Mouse (Mus musculus): Measurements from ENCODE around the gene Gm20661.

The Gm20661 gene

DNA sequence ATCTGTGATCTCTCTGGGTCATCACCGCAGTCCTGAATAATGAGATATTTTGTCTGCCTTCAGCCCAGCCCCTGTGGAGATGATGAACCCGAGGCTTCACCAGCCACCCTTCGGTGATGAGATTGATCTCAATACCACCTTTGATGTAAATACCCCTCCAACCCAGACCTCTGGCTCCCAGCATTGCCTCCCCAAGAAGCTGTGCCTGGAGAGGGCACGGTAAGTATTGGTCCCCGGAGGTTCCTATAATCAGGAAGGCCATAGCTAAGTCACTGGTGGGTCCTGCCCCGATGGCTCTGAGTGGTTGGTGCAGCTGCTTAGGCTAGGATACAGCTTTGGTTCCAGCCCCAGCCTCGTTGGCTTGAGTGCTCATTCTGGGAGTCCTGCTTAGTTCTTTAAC lies 14.3 kb upstream of the Gm20661 start:
- DNase-seq (ENCODE audit: low spot score): no peak

DNA sequence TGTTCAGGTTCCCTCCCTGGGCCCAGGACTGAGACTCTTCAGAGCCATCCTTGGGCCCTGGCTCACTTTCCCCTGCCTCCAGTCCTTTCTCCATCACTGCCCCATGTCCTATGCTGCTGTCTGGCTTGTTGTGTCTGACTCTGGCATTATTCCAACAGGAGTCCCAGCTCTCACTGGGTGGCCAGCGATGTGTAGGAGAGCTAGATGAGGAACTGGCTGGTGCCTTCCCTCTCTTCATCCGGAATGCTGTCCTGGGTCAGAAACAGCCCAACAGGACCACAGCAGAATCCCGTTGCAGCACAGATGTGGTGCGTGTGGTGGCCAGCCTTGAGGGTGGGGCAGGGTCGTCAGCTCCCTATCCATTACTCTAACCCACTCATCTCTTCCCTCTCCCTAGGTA lies 12.5 kb upstream of the Gm20661 start:
- no peak for DNase-seq (ENCODE audit: low spot score)

DNA sequence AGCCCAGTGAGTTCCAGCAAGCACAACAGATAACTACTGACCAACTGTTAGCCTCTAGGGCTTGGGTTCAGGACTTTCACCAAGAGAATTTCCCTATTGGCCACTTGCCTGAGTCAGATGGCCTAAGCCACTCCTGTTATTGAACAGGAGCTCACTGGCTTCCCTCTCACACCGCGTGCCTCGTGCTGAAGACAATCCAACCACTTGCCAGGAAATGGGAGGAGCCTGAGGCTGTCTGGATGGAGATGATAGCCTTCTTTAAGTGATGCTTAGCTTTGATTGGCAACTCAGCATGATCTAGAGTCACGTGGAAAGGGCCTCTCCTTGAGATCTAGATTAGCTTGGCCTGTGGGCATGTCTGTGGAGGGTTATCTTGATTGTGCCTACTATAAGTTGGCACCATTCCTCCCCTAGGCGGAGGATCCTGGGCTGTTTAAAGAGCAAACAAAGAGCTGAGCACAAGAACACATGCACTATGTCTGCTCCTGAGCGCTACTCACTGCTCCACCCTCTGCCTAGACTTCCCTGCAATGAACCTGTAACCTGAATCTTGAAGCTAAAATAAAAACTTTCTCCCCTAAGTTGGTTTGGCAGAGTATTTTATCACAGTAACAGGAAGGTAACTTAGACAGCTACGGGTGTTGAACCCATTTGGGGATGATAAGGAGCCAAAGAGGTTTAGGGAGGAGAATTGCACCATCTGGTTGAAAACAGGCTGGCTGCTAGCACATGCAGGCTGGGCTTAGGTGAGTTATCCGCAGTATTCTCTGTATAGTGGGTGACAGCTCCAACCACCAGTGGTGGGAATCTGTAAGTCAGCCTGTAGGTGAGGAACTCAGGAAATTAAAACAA lies 10.9 kb upstream of the Gm20661 start:
- DNase-seq (ENCODE audit: low spot score): no peak

DNA sequence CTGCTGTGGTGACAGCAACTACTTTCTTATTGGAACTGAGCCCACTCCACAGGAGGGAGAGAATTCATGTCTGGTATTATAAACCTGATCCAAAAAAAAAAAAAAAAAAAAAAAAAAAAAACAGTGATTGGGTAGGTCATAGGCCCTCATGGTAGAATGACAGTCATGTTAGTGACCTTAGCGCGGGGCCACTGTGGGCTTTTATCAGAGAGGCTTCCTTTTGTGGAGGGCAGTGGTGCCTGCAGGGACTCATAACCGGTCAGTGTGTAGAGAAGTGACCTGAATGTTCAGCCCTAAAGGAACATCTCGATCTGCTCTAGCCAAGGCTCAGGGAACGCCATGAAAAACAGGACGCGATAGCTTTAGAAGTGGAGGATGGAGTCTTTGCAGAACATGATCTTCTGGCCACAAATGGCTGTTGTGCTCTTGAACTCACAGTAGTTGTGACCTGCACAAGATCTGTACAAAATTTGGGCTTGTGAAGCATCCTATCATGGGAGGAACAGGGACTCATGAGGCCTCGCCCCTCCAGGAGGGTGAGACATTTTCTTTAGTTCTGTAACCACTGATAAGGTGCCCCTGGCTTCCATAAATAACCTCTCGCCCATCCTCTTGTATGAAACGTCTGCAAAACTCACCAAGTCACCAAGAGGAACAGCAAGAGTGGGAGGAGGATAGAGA lies 8.2 kb upstream of the Gm20661 start:
- no peak for DNase-seq (ENCODE audit: low spot score)

DNA sequence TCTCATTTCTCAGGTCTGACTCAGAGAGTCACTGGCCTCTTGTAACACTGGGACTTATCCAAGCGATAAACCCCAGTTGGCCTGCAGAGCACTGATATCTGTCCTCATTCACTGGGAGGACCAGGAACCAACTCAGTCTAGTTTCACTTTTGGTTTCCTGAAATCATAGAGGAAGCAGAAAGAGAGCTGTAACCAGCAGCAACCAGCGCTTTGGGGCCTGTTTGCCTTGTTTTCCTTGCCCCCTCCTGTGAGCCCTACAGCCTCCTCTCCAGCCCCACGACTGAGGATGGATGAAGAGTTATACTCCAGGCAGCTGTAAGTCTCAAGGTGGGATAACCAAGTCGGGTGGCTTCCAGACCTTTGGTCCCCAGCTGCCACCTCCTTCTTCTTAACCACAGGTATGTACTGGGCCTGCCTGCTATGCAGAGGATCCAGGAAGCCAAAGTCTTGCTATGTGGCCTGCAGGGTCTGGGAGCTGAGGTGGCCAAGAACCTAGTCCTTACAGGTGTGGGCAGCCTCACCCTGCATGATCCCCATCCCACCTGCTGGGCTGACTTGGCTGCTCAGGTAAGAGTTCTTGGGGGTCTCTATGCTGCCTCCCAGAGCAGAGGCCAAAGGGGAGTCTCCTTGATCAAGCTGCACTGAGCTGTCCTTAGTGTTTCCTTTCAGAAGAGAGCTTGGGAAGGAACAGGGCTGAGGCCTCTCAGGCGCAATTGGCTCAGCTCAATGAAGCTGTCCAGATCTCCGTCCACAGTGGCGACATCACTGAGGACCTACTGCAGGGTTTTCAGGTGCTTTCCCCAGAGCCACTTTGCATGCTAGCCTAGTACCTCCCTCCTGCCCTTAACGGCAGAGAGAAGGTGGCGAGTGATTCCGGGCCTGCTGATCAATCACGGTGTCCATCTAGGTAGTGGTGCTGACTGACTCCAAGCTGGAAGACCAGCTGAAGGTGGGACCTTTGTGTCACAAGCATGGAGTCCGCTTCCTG lies 7.2 kb upstream of the Gm20661 start, which contains the start of gene Uba7:
Gene Uba7 (plus strand): TSS at position 107 of the 988 bp plus-strand sequence.
- DNase-seq (ENCODE audit: low spot score): no peak

DNA sequence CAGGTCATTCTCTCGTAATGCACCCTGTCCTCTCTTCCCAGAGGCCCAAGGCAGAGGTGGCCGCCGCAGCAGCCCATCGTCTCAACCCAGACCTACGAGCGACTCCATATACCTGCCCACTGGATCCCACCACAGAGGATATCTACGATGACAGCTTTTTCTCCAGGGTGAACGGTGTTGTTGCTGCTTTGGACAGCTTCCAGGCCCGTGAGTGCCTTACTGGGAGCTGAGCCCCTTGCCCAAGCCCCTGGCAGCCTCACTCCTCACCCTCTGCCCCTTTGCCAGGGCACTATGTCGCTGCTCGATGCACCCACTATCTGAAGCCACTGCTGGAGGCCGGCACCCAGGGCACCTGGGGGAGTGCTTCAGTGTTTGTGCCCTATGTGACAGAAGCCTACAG lies 4.0 kb upstream of the Gm20661 start:
- no peak for DNase-seq (ENCODE audit: low spot score)

DNA sequence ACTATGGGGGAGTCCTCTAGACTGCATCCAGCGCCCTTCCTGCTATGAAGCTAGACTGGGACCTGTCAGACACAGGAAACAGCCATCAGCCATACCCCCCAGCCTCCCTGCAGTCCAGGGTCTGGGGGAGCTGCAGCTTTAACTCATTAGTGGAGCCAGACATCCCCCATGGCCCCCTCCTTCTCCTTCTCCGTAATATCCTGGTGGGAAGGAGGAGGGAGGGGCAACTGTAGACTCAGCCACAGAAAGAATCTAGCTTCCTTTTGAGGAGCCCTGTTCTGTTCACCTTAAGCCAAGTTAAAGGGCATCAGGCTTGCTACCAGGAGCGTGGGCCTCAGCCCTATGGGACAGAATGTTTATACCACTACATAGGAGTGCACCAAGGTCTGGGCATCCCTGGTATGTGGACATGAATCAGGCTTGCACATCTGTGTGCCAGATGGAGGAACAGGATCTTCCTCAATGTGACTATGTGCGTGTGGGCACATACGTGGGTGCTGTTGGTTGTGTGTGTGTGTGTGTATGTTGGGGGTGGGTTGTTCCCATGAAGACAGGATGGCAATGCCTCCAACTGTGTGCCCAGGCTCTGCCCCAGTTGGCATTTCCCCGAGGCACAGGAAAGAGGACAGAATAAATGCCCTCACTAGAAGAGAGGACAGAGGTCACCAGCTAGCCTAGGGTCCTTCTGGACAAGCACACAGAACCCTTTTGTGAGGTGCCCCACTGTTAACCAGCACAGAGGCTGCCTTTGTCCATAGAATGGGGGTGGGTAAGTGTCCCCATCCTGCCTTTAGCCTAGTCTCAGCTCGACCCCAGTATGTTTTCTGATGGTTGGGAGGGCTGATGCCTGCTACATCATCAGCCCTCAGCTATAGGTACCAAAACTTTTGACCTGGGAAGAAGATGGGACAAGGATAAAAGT lies 913 bp upstream of the Gm20661 start:
- DNase-seq (ENCODE audit: low spot score): peak; percentile 65

DNA sequence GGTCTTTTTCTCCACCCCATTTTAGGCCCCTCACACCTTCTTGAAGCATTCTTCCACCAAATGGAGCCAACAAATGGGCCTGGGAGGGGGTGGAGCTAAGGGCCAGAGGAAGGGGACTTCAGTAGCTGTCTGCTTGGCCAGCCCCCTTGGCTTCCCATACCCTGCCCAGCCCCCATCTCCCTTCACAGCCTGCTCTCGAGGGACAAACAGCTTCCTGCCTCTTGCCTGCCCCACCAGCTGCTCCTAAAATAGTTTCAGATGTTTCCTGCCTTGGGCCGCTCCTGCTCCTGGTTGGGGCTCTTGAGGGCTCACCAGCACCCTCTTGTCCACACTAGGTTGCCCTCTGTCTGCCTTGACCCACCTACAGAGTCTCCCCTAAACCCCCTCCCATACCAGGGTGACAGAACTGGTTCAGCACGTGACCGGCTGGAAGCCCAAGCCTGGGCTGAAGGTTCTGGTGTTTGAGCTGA lies 598 bp downstream of the Gm20661 start:
- DNase-seq (ENCODE audit: low spot score): peak; percentile 72

DNA sequence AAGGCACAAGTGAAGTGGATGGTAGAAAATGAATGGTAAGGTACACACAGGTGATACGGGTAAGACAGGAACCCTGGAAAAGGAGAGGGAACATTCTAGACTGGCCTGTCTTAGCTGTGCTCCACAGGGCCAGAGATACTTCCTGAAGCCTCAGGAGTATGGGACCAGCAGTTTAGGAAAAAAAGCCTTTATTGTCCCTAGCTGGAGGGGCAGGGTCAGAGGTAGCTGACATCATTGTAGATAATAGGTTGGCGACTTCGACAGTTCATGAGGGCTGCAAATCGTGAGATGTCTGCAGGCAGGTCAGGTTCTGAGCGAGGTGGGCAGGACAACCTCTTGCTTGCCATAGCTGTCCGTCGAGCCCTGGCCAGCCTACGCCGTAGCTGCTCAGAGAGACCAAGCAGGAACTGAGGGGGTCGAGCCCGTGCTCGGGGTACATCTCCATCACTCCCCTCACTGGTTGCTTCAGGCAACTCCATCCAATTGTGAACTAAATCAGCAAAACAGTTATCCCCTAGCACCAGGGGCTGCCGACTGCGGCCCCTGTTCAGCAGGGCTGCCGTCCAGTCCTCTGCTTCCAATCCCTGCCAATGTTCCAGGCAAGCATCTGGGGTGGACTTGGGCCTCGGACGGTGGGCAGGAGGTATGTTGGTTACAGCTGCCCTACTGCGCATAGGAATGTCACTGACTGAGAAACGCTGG lies 1.3 kb downstream of the Gm20661 start:
- DNase-seq (ENCODE audit: low spot score): no peak

DNA sequence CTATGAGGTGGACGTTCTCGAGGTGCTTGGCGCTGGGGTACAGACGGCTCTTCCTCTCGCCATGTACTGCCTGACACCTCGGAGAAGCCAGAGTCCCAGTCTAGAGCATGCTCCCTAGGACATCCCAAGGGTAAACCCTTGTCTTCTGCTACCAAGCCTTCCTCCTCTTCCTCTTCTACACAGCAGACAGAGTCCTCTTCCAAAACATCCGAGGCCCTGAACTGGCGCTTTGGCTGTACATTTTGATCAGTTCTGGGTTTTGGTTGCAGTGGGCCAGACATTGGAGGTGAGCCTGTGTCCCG lies 1.8 kb downstream of the Gm20661 start:
- no peak for DNase-seq (ENCODE audit: low spot score)

DNA sequence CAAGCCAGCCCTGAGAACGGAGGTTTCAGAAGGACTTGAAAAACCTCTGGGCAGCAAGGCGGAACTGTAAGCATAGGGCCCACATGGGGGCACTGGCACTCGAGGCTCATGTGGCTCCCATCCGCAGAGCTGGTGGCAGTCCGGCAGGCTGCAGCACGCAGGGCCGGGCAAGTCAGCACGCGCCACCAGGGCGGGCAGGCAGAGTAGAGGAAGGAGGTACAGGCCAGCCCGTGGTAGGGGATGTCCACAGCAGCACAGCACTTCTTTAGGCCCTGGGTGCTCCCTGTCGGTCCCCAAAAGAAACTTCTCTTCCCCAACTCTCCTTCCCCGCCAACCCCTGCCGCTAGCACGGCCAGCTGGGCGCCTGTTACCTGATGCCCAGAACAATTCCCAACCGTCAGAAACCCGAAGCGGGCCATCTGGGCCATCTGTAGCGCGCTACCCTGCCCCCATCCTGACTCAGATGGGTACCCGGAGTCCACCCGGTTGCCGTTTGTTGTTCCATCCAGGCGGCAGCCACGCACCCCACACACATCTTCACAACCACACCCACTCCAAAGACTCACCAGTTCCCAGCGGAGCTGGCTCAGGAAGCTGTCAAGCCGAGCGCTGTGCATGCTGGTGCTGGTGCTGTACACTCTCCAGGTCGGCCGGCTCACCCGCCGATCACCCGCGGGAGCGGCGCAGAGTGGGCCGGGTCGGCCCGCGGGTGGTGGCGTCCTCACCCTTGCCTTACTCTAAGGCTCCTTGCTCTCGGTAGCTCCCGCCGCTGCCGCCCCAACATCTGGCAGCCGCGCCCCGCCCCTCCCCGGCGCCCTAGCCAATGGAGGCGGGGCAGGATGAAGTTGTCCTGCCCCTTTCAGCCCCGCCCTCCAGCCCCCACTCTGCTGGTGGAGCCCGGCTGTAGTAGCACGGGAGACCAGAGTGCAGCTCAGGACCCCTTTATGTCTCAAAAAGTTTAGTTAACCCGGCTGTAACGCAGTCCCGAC lies 2.6 kb downstream of the Gm20661 start, which contains the start of gene Inka1:
Gene Inka1 (minus strand): TSS at position 749 of the 989 bp plus-strand sequence.
- DNase-seq (ENCODE audit: low spot score): peak; percentile 83

DNA sequence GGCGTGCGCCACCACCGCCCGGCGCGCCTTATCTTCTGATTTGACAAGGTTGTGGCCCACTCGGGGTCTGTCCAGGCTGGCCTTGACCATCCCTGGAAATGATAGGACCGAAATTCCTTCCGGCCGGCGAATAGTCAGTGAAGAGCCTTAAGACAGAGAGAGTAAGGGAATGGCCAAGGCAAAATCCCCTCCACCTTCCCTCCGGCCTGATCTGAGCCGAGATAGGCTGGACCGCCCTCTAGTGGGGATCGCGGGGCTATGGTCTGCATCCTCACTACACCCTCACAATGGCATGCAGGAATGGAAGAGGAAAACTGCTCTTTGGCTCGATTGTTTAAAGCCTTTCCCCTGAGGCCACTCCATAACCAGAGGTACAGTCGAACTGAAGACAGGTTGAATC lies 3.5 kb downstream of the Gm20661 start:
- DNase-seq (ENCODE audit: low spot score): peak; percentile 84

DNA sequence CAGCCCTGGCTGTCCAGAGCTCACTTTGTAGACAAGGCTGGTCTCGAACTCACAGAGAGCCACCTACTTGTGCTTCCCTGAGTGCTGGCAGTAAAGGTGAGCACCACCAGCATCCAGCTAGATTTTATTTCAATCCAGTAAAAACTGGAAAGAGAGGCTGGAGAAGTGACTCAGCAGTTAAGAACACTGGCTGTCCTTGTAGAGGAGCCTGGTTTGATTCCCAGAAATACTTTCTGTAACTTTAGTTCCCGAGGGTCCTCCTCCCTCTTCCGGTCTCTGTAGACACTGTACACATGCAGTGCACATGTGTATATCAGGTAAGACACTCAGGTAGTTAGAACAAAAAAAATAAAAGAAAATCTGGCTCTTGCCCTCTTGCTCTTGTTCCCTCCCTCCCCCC lies 5.1 kb downstream of the Gm20661 start:
- no peak for DNase-seq (ENCODE audit: low spot score)

DNA sequence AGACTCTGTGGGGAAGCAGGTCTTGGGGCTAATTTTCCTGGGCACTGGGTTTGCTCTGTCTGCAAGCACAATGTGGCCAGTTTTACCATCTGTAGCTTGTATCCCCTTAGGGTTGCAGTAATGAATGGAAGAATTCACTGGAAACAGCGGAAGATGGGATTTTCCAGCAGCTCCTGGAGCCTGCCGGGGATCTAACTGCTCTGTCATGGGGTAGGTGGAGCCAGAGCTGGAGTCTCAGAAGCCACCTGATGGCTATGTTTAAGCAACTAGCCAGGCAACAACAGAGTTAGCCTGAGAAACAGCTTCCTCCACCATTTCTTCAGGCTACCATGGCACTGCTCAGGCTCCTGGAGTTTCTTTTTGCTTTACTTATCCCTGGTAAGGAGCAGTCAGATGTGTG lies 9.3 kb downstream of the Gm20661 start, which contains the start of gene Cdhr4:
Gene Cdhr4 (plus strand): TSS at position 301 of the 400 bp plus-strand sequence.
- no peak for DNase-seq (ENCODE audit: low spot score)

DNA sequence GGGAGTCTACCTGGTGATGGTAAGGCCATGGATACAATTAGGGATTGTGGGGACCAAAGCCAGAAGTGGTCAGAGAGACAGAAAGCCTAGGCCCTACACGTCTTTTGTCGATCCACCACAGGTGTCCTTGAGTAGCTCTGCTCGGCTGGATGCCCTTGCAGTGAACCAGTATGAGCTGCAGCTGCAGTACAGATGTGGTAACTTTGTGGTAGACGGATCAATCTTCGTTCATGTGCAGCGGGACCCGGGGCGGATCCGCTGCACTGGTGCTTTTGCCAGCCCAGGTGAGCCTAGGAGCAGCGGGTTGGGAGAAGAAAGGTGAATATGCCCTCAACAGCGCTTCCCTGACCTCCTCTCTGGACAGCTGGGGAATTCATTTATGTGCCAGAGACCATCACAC lies 10.2 kb downstream of the Gm20661 start:
- DNase-seq (ENCODE audit: low spot score): no peak

DNA sequence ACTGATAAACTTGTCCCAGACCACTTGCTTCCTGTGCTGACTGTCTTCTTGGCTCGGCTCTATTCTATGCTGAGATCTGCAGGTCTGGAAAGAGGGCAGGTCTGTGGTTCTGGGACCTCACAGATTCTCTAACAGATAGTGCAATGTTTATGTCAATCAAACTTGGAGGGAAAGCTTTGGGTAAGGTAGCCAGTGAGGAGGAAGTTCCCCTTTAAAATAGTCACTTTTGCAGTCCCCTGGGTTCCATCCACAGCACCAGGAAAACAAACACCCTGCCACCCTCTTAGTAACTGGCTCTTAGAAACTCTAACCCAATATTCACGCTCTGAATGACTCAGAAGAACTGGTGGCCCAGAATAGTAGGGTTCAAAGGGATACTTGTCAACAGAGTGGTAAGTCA lies 11.6 kb downstream of the Gm20661 start:
- no peak for DNase-seq (ENCODE audit: low spot score)

DNA sequence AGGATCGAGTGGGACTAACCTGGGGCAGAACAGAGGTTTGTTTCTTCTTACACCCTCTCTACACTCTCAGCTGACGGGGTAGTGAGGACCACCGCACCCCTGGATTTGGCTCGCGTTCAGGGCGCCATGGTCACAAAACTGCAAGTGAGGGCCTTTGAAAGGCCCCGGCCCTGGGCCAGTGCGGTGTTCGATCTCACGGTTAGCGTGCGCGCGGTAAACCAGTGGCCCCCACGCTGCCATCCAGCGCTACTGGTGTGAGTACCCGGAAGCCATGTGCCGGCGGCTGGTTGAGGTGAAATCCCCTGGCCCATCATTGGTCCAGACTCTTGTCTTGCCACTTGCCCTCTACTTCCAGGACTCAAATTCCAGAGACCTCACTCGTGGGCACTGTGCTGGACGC lies 12.7 kb downstream of the Gm20661 start:
- DNase-seq (ENCODE audit: low spot score): no peak

DNA sequence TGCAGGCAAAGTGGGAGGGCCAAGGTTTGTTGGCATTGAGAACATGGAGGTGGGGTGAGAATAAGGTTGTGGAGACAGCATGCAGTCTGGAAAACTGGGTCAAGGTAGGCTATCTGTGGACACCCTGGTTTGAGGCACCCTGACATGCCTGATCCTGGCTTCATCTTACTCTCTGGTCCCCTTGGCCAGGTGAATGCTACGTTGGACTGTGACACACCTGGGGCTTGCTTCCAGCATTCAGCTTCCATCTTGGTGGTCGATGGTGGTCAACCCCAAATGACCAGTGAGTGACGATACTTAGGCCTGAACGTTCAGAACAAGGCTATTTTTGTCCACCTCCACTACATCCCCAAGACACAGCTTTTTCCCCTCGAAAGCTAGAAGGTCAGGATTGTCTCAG lies 13.2 kb downstream of the Gm20661 start, which contains the start of gene Gm20662:
Gene Gm20662 (plus strand): TSS at position 301 of the 400 bp plus-strand sequence.
- no peak for DNase-seq (ENCODE audit: low spot score)

All from layer of hippocampus, adult 11-12 months (tissue).